Mouse (Mus musculus): ENCODE data around the gene Pdcd1lg2.
A peak's percentile ranks its signal among the peaks of the same experiment; 100 is the strongest.

Pdcd1lg2 gene

DNA sequence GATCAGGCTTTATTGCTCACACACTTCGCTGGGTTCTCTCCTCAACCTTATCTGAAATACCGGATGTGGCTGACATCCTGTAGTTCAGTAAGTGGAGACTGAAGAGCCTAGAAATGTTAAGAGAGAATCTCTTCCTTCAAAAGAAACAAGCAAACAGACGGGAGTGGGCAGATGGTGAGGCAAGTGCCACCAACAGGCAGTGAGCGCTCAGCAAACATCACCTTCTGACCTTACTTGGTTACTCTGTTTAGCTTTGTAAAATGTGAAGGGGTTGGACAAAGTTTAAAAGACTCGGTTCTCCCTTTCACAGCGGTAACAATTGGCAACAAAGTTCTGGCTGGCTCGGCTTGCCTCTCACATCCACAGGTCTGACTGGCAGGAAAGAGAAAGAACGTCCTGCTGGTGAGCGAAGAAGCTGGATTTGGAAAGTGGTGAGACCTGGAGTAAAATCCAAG is 8.0 kb downstream of the Pdcd1lg2 start:
- DNase-seq (ENCODE audit: low spot score in 2 of 2) = peak in 1 of 2 experiments; percentile 7

DNA sequence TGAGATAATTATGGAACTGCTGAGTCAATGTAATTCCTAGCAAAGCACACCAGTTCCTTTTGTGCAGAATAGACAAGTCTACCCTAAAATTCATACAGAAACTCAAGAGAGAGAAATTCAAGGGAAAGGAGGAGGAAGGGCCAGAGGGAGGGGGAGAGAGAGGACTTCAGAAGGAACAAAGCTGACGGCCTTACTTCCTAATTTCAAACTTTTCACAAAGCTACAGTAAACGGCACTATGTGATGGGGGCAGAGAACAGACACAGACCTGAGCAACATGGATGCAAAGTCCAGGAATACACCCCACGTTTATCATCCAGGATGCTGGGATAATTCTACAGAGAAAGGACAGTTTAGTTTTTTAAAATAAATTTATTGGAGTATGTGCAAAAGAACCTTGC is 8.8 kb downstream of the Pdcd1lg2 start:
- DNase-seq (ENCODE audit: low spot score in 2 of 2) = no peak

DNA sequence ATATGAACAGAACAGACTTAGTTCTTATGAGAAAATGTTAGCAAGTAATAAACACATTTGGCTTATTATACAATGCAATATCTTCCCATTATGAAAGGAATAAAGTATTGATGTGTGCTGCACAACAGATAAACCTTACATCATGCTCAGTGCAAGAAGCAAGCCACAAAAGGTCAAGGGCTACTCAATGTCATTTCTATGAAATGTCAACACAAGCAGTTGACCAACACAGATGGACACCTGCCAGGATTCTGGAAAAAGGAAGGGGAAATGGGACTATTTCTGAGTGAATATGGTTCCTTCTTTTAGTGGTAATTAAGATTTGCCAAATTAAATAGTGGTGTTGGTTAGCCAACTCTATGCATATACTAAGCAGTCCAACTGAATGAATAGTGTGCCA is 9.2 kb downstream of the Pdcd1lg2 start:
- DNase-seq (ENCODE audit: low spot score in 2 of 2) = no peak

DNA sequence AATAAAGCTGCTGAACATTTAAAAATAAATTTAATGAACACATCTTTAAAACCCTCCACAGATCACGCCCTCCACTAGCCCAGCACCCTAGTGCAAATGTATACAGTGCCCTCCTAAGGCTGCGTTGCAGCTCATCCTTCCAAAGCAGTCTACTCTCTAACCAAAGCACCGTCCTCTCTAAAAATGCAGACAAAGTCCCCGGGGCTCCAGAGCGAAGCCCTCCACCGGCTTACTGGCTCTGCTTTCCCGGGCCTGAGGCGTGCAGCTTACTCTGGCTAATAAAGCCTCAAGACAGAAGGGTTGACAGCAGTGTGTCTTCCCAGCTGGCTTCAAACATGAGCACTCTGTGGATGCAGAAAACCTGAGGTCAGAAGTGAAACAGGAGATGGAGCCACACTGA is 9.7 kb downstream of the Pdcd1lg2 start:
- DNase-seq (ENCODE audit: low spot score in 2 of 2) = no peak

DNA sequence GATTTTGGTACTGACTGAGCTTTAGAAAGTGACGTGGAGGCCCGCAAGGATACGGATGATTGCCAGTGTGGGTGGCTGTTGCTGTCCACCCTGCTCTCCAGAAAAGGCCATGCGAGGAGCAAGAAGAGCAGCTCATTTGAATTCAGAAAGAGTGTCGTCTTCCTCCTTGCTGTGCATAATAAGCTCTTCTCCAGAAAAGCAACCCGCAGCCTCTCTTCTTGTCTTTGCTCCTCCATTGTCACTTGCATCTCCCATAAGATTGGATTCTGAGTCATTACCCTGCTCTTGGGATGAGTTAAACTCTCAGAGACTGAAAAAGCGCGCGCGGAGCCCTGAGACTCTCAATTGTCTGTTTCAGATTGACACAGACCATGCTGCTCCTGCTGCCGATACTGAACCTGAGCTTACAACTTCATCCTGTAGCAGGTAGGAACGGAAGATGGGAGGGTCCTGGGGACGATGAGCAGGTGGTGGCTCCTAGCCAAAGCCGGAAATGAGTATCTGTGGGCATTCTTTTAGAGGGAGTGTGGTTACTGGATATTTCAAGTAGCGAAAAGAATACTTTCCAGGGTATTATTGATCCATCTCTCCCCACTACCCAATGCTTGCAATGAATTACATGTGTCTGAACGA is 11.4 kb downstream of the Pdcd1lg2 start:
- no peak for DNase-seq (ENCODE audit: low spot score in 2 of 2)

DNA sequence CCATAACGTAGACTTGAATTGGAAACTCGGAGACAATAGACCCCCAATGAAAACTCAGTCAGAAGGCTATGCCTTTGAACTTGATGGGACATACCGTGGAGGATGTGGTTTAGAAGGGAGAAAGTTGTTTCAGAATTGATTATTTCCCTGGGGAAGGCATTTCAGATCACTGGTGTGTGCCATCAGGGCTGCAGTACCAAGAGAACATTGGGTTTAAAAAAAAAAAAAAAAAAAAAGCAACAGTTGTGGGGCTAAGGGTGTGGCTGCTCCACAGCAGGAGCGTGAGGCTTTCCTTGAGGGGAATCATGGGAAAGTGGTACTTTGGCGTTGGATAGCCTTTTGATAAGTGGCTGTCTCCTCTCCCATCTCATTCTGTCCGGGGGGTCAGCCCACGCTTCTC is 12.1 kb downstream of the Pdcd1lg2 start:
- no peak for DNase-seq (ENCODE audit: low spot score in 2 of 2)

DNA sequence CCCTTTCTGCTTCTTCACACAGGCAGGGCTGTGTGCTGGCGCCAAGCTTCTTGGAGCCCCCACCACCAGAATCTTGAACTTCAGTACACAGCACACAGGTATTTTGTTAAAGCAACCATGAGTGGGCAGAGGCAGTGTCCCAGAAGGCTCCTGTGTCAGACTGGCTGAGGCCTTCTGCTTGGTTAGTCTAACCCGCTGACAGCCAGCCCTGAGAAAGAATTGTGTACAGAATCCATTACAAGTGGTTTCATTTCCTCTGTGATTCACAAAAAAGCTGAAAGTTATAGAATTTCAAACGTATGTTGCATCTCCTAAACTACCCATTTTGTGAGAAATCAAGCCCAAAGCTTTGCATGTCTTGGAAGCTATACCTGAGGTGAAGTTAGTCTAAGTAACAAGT is 19.8 kb downstream of the Pdcd1lg2 start:
- no peak for DNase-seq (ENCODE audit: low spot score in 2 of 2)

DNA sequence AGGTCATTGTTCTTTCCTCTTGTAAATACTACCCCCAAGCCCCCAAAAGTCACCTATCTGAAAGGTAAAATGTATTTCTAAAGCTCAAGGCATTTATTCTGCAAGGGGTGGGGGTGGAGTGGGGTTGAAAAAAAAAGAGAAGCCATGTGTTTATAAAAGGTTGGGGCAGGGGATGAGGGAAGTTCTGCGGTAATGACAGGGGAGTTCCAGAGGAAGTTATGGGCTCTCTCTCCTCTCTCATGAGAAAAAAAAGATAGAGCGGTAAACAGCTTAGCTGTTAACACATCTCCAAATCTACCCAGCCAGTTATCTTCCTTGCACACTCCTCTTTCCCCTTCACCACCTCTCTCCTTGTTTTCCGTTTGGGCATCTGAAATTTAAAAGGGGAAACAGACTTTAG is 20.2 kb downstream of the Pdcd1lg2 start:
- no peak for DNase-seq (ENCODE audit: low spot score in 2 of 2)

DNA sequence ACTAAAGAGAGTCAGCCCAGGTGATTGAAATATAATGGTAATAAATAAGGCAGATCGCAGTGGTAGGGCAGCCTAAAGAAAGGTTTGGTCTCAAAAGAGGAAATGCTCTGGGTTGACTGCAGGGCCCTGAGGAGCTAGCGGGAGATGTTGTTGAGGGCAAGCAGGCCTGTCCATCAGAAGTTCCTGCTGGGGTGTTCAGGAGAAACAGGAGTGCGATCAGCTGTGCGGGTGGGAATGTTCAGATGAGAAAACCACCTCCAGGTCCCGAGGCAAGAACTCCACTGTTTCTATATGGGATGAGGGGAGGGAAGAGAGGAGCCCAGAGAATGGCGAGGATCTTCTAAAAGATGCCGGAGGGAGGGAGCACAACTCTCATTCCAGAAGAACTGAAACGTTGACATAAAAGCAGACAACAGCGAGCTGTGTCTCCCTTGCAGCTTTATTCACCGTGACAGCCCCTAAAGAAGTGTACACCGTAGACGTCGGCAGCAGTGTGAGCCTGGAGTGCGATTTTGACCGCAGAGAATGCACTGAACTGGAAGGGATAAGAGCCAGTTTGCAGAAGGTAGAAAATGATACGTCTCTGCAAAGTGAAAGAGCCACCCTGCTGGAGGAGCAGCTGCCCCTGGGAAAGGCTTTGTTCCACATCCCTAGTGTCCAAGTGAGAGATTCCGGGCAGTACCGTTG is 26.2 kb downstream of the Pdcd1lg2 start:
- no peak for DNase-seq (ENCODE audit: low spot score in 2 of 2)

DNA sequence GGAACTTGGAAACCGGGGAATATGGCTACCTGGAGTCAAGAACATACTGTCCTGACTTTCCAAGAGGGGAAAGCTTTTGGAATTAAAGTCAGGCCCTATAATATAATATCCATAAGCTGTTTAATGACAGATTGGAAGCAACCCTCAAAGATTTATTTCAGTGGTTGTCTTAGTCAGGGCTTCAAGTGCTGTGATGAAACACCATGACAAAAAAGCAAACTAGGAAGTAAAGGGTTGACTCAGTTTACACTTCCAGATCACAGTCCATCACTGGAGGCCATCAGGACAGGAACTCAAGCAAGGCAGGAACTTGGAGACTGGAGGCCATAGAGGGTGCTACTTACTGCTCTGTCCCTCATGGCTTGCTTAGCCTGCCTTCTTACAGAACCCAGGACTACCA is 27.1 kb downstream of the Pdcd1lg2 start:
- no peak for DNase-seq (ENCODE audit: low spot score in 2 of 2)

DNA sequence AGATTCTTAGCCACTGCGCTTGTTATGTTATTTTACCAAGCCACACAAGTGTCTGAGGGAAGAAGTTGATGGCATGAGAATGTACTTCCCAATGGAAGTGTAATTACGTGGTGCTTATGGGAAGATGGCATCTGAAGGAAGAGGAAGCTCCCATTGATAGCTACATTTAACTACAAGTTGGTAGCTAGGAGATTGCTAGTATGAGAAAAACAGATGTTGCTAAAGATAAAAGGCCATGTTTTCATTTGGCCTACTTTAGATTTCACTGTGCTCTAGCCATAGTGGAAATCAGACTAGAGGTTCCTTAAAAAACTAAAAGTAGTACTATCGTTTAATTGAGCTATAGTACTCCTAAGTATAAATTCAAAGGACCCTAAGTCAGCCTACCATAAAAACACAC is 28.5 kb downstream of the Pdcd1lg2 start:
- no peak for DNase-seq (ENCODE audit: low spot score in 2 of 2)

DNA sequence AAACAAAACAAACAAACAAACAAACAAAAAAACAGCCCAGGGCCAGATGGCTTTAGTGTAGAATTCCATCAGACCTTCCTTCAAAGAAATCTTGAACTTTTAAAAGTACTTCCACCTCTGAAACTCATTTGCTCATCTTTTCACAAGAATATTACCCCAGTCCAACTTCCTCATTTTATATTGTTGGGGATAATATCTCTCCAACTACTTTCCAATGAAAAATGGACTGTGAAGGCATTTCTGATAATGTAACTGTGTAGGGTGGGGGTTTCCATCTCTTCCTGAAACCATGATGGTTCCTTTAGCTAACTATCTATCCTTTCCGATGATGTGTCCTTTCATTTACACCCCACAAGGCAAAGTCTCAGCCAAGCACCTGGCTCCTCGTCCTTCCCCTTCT is 31.8 kb downstream of the Pdcd1lg2 start:
- DNase-seq (ENCODE audit: low spot score in 2 of 2) = no peak

DNA sequence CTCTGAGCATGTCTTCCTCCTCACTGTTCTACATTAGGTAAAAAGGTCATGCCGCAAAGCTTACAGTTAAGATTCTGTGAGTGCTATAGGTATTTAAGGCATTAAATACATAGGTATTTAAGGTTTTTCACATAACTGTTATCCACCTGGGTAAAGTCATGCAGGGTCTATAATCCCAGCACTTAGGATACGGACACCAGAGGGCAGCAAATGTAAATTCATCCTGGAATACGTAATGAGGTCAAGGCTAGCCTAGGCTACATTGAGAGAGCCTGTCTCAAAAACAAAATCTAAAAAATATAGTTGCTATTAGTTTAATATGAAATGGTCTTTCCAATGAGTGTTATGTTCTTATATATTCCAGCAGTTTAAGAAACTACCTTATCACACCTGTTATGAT is 33.6 kb downstream of the Pdcd1lg2 start:
- DNase-seq (ENCODE audit: low spot score in 2 of 2) = no peak

DNA sequence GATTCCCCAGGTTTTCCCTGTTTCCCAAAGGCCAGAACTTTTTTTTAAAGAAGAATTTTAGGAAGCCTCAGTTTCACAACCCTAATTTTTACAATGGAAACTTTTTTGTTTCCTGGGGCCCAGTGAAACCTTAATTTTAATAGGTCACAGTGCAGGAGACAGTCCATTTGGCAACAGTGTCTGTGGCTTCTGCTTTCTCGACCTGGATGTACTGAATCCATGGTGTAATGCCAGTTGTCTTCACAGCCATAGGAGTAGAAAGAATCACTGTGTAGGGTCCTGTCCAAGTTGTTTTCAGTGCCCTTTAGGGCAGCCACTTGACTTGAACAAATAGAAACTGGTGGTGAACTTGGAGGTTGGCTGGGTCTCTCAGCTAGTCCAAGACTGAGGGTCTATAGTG is 37.7 kb downstream of the Pdcd1lg2 start:
- DNase-seq (ENCODE audit: low spot score in 2 of 2) = no peak

DNA sequence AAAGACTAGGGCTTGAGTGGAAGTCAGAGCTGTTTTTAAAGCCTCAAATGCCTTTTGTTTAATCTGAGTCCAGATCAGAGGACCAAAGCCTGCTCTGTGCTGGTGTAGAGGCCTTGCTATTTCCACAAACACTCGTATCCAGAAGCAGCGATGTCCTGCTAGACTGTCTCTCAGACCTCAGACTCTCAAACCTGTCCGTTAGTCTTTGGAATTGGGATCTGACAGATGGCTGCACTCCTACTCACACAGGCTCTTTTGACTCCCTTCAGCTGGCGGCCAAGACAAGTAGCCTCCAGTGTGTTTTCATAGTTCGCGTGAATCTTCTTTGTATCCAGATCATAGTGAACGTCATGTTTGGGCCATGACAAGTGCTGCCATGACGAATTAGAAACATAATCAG is 39.7 kb downstream of the Pdcd1lg2 start:
- DNase-seq (ENCODE audit: low spot score in 2 of 2) = no peak

DNA sequence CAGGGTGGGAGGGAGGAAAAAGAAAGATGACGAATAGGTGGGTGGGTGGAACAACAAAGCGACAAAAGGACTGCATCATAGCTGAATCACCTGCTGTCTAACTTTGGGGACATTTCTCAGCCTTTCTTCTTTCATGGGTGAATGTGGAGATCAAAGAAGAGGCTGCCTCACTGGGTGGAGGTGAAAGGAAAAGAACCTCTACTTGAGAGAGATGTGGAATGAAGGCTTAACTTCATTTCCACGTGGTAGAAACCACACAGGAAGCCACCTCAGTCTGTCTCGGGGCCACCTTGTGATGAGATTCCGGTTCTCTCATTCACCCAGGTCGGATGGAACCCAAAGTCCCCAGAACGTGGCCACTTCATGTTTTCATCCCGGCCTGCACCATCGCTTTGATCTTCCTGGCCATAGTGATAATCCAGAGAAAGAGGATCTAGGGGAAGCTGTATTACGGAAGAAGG is 43.5 kb downstream of the Pdcd1lg2 start:
- DNase-seq (ENCODE audit: low spot score in 2 of 2) = no peak

DNA sequence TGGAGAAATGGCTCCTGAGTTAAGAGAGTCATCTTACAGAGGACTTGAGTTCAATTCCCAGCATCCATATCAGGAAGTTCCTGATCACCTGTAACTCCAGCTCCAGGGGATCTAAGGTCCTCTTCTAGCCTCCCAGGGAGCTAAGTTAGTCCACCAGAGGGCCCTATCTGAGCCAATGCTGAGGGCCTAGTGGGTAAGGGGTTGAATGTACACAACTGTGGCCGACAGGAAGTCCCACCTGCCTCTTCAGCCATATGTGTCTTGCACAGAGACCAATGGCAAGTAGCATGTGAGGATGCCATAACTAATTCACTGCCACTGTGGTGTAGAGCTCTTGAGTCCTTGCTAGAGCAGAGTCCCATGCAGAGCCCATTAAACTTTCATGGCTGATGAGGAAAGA is 44.4 kb downstream of the Pdcd1lg2 start:
- DNase-seq (ENCODE audit: low spot score in 2 of 2) = no peak

DNA sequence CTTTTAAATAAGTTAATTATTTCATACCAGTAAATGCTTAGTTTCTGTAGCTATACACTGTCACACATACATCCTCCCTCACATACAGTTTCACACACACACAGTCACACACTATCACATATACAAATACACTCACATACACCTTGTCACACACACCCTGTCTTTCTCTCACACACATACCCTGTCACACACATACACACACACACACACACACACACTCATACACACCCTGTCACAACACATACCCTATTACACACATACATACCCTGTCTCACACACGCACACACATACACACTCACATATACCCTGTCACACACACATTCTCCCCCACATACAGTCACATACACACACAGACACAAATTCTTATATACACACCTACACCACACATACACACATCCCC is 47.3 kb downstream of the Pdcd1lg2 start:
- DNase-seq (ENCODE audit: low spot score in 2 of 2) = no peak

DNA sequence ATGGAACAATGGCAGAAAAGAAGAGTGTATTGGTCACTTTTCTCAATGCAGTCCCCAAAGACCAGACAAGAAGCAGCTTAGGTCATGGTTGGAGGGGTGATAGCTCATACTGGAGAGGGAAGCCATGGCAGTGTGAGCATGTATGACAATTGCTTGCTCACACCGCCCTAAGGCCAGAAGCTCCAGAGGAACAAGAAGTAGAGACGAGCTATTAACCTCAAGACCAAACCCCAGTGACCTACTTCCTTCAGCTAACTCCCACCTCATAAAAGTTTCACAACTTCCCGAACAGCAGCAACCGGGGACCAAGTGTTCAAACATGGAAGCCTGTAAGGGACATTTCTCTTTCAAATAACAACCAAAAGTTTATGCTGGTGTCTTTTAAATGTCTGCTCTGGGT is 51.7 kb downstream of the Pdcd1lg2 start:
- no peak for DNase-seq (ENCODE audit: low spot score in 2 of 2)

DNA sequence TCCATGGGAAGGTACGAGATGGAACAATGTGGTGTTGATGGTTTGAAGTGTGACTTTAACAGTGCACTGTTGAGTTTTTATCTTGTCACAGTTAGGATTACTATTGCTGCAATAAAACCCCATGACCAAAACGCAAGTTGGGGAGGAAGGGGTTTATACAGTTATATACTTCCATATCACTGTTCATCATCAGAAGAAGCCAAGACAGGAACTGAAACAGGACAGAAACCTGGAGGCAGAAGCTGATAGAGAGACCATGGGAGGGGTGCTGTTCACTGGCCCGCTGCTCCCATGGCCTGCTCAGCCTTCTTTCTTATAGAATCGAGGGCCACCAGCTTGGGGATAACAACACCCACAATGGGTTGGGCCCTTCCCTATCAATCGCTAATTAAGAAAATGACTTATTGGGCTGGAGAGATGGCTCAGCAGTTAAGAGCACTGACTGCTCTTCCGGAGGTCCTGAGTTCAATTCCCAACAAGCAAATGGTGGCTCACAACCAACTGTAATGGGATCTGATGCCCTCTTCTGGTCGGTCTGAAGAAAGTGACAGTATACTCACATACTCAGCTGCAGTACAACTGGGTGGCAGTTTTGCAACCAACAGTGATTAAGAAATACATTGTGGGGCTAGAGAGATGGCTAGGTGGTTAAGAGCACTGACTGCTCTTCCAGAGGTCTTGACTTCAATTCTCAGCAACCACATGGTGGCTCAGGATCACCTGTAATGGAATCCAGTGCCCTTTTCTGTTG is 53.1 kb downstream of the Pdcd1lg2 start:
- no peak for DNase-seq (ENCODE audit: low spot score in 2 of 2)

DNA sequence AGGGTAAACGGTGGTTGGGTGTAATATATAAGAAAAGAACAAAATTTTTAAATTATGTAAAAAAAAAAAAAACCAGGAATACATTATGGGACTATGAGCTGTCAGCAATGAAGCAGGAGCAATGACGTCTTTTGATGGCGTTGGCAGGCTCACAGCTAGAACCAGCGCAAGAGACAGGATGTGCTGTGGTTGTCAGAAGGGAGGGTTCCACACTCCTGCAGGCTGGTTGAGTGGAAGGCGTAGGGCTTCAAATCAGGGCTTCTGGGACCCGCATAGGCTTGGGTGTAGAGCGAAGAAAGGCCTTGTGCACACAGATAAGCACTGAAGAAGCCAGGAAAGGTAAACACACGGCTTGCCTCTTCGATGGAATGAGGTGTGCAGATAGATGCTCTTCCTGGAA is 56.1 kb downstream of the Pdcd1lg2 start:
- DNase-seq (ENCODE audit: low spot score in 2 of 2) = no peak

DNA sequence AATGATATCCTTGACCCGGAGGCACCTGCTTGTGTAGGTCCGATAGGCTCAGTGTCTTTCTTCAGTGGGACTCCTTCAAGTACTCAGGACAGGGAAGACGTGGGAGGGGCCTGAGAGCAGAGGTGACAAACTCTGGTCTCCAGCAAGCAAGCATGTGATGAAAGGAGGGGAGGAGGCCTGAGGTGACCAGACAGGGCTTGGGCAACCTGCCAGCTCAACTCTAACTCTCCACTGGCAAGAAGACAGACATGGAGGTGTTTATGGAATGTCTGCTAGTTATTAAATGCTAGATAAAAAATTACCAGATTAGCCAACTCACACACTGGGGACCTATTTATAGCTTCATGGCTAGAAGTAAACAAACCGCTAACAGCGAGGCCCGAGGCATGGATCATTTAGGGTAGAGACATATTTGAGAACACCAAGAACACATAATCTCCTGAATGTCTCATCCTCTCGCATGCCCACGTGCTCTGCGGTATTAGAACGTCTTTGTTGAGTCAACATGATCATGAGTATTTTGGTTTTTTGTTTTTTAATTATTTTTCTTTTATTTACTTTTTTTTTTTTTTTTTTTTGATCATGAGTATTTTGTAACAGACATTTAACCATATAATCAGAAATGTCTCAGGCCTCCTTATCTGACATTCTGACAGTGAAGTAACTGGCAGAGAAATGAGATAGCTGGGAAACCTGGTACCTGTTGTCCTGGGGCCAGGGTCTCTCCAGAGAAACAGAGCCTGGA is 58.4 kb downstream of the Pdcd1lg2 start:
- DNase-seq (ENCODE audit: low spot score in 2 of 2) = no peak
